In genomic region chr11:90722304-90722703, GRCm38 (mm10) we compare ENCODE assay signal across 9 mouse cellular contexts.
"Had no signal": no experiment of that assay in that cellular context is flagged by ENCODE, and none has a peak within 500 bp of the region (broad histone marks: within the 10 kb centered on the region; RNA-seq: fewer than 3 reads in every experiment).

No protein-coding gene starts in this region.

- H3K27ac ChIP-seq: kidney, postnatal 0 days; limb, embryonic 13.5 days; stomach, postnatal 0 days had no signal

- H3K4me1 ChIP-seq: limb, embryonic 13.5 days had no signal

- H3K9me3 ChIP-seq: limb, embryonic 13.5 days had no signal

- H3K36me3 ChIP-seq: limb, embryonic 13.5 days had no signal

- H3K9ac ChIP-seq: limb, embryonic 13.5 days had no signal

- H3K4me3 ChIP-seq: limb, embryonic 13.5 days had no signal

- H3K27me3 ChIP-seq: limb, embryonic 13.5 days had no signal

- DNase-seq: kidney, adult 11 months; kidney, adult 9 months; left cerebral cortex, postnatal 4 days; lung, adult 18-20 months; lung, postnatal 36 days; thymus, postnatal 14 days had no signal

- H3K4me2 ChIP-seq: limb, embryonic 13.5 days had no signal
